Mouse (Mus musculus) embryonic facial prominence, embryonic 11.5 days (tissue): Measurements from ENCODE around the gene Tmem253. TPM values are rescaled to one million over a fixed set of nuclear protein-coding genes. Genes with fewer than 3 reads are reported as not detected.

ENCODE experiments used
- ATAC-seq: fragments of 200-750 bp; cut with Nextera tagmentation; replicated peaks from 2 replicates; pipeline ENCODE4 v1.8.0; 2017; ENCODE audit warnings: low read depth; ENCODE audit not compliant: insufficient number of reproducible peaks, low FRiP score, low TSS enrichment
- DNase-seq: peaks from one replicate; pipeline ENCODE4 v3.0.0-alpha.2; 2015; ENCODE audit warnings: low spot score
- H3K27ac ChIP-seq: fragments of 300-500 bp; sonication (generic); replicated peaks from 2 replicates; pipeline ENCODE4 v1.5.1; 2014; ENCODE audit warnings: mild to moderate bottlenecking, low read depth, low read length, control low read depth
- H3K27me3 ChIP-seq: fragments of 300-500 bp; sonication (generic); 2 replicates; pipeline ENCODE4 v1.6.1; 2014; ENCODE audit warnings: mild to moderate bottlenecking, low read length, moderate library complexity, mixed read lengths; ENCODE audit not compliant: control insufficient read depth, insufficient read depth
- H3K36me3 ChIP-seq: fragments of 300-500 bp; sonication (generic); replicated peaks from 2 replicates; pipeline ENCODE4 v1.6.1; 2014; ENCODE audit warnings: low read depth, mild to moderate bottlenecking, low read length, moderate library complexity, mixed read lengths; ENCODE audit not compliant: control insufficient read depth, insufficient read depth
- H3K4me1 ChIP-seq: fragments of 300-500 bp; sonication (generic); 2 replicates; pipeline ENCODE4 v1.6.1; 2014; ENCODE audit warnings: low read length, mixed read lengths; ENCODE audit not compliant: control insufficient read depth, insufficient read depth
- H3K4me2 ChIP-seq: fragments of 300-500 bp; sonication (generic); 2 replicates; pipeline ENCODE4 v1.6.1; 2014; ENCODE audit warnings: low read depth, mild to moderate bottlenecking, control low read depth, low read length, moderate library complexity
- H3K4me3 ChIP-seq: fragments of 300-500 bp; sonication (generic); 2 replicates; pipeline ENCODE4 v1.5.1; 2014; ENCODE audit warnings: low read depth, low read length, control low read depth
- H3K9ac ChIP-seq: fragments of 300-500 bp; sonication (generic); replicated peaks from 2 replicates; pipeline ENCODE4 v1.6.1; 2014; ENCODE audit warnings: mild to moderate bottlenecking, control low read depth, low read length
- H3K9me3 ChIP-seq: fragments of 300-500 bp; sonication (generic); replicated peaks from 2 replicates; pipeline ENCODE4 v1.6.1; 2016; ENCODE audit warnings: mild to moderate bottlenecking, low read length, inconsistent platforms, mixed read lengths; ENCODE audit not compliant: control insufficient read depth
- WGBS: fragments of 180-500 bp; shearing (Covaris S2); extraction: QIAGEN DNeasy Blood & Tissue Kit; methylation state at CpG from one replicate; pipeline ENCODE4 v1.1.7; 2014; 5-methylcytosine and 5-hydroxymethylcytosine counted together
- polyA plus RNA-seq: library from polyadenylated mRNA; unstranded; fragments of >200 nt; fragmentation: Nextera tagmentation; extraction: Ambion mirVana; gene quantifications from 2 replicates; pipeline ENCODE4 v1.2.1, GENCODE M21; 2014

Gene Tmem253
- polyA plus RNA-seq, 1 experiment from 2014 or later: 0.35 TPM

GRCm38 (mm10) chr14:52009841-52010240 is 5.6 kb upstream of the Tmem253 start:
- Histone ChIP-seq H3K4me1 (peaks cover 5% of the 10 kb centered on the region; the same call in 1 of the 2 replicates), H3K4me2 (peak overlapping the region; percentile 36), H3K27me3 (no peaks in the 10 kb centered on the region), H3K9me3 (no peaks in the 10 kb centered on the region), H3K9ac (peak overlapping the region; percentile 52; the same call in 1 of the 2 replicates), H3K4me3 (peak overlapping the region; percentile 29), H3K27ac (peak overlapping the region; percentile 78; the same call in 1 of the 2 replicates), H3K36me3 (peaks cover 6% of the 10 kb centered on the region)
- DNase-seq (no peak), ATAC-seq (no peak)
- WGBS: 46% methylated on average over 6 of the region's 6 CpGs

DNA sequence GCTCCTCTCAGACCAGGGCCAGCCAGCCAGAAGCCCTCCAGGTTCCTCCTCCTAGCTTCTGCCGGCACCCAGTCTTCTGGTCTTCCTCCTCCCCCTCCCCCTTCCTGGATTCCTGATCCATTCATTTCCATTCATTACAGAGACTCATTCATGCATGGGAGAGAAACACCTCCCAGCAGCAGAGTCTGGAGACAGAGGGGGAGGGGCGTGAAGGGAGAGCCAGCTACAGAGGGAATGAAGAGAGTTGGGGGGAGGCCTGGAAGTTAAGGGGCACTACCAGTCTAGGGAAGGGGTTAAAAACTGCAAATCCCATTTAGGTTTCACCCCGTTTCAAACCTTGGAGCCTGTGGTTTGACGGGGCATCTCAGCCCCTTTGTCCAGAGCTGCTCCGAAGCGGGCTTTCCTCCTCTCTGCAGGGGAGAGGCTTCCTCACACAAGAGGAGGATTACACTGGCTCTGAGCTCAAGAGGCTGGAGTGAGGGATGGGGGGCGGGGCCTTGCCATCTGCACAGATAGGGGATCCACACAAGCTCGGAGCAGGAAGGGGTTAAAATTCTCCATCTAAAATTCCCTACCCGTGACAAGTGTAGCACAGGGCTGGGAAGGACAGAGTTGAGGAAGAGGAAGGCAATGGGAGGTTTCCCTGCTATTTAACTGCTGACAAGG is 4.9 kb upstream of the Tmem253 start:
- Histone ChIP-seq H3K36me3 (peaks cover 6% of the 10 kb centered on the region), H3K9ac (peak overlapping the region; percentile 52), H3K4me2 (peak overlapping the region; percentile 36), H3K27ac (peak overlapping the region; percentile 78), H3K27me3 (no peaks in the 10 kb centered on the region), H3K4me1 (peaks cover 8% of the 10 kb centered on the region; the same call in 1 of the 2 replicates), H3K4me3 (peak overlapping the region; percentile 29), H3K9me3 (no peaks in the 10 kb centered on the region)
- ATAC-seq (peak; percentile 74), DNase-seq (peak; percentile 88)
- 1% methylated on average over 9 of the region's 9 CpGs for WGBS

- 45% methylated on average over 1 of the region's 1 CpGs for WGBS
- H3K36me3 ChIP-seq: peaks cover 6% of the 10 kb centered on the region; the same call in 1 of the 2 replicates
- H3K27ac ChIP-seq: no peak overlapping the region
- ATAC-seq (no peak), DNase-seq (peak; percentile 47)
- H3K27me3 ChIP-seq: no peaks in the 10 kb centered on the region
- H3K4me3 ChIP-seq: no peak overlapping the region
- peaks cover 8% of the 10 kb centered on the region; the same call in 1 of the 2 replicates for H3K4me1 ChIP-seq
- no peaks in the 10 kb centered on the region for H3K9me3 ChIP-seq
- no peak overlapping the region for H3K4me2 ChIP-seq
- H3K9ac ChIP-seq: no peak overlapping the region
Observed at GRCm38 (mm10) chr14:52011683-52012082, 3.8 kb upstream of the Tmem253 start.

DNA sequence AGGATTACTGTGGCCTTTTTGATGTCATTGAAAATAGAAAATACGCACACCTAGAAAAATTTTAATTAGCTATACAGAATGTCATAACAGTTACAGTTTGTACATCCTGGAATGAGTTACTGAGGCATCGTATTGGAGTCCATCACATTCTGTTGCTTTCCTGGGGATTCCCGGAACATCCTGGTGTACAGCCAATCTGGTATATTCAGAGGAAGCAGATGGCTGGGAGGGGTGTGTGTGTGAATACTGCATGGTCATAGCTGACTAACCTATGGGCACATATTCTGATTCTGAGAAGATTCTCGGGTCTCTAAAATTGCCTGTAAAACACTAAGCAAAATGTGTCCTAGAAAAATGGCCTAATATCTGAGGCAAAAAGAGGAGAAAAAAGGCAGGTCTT is 3.4 kb upstream of the Tmem253 start:
- peaks cover 3% of the 10 kb centered on the region; the same call in 1 of the 2 replicates for H3K36me3 ChIP-seq
- no peak overlapping the region; the same call in 1 of the 2 replicates for H3K27ac ChIP-seq
- H3K4me1 ChIP-seq: peaks cover 8% of the 10 kb centered on the region; the same call in 1 of the 2 replicates
- DNase-seq: no peak
- no peaks in the 10 kb centered on the region for H3K9me3 ChIP-seq
- H3K4me3 ChIP-seq: no peak overlapping the region
- H3K9ac ChIP-seq: no peak overlapping the region
- WGBS: 84% methylated on average over 4 of the region's 4 CpGs
- ATAC-seq: no peak
- no peaks in the 10 kb centered on the region for H3K27me3 ChIP-seq
- H3K4me2 ChIP-seq: no peak overlapping the region

GRCm38 (mm10) chr14:52012553-52012952 is 2.9 kb upstream of the Tmem253 start:
- WGBS: 72% methylated on average over 5 of the region's 5 CpGs
- DNase-seq (no peak), ATAC-seq (no peak)
- Histone ChIP-seq H3K27ac (no peak overlapping the region), H3K27me3 (no peaks in the 10 kb centered on the region), H3K4me2 (peak overlapping the region; percentile 66; the same call in 1 of the 2 replicates), H3K9ac (no peak overlapping the region), H3K36me3 (peaks cover 3% of the 10 kb centered on the region; the same call in 1 of the 2 replicates), H3K4me1 (peaks cover 8% of the 10 kb centered on the region; the same call in 1 of the 2 replicates), H3K4me3 (no peak overlapping the region; the same call in 1 of the 2 replicates), H3K9me3 (no peaks in the 10 kb centered on the region)

GRCm38 (mm10) chr14:52013021-52013610 is 2.3 kb upstream of the Tmem253 start:
- WGBS: 46% methylated on average over 8 of the region's 8 CpGs
- ATAC-seq (no peak), DNase-seq (no peak)
- H3K9ac ChIP-seq: peak overlapping the region; percentile 90
- H3K27ac ChIP-seq: peak overlapping the region; percentile 99
- peak overlapping the region; percentile 81 for H3K4me3 ChIP-seq
- H3K4me1 ChIP-seq: peaks cover 8% of the 10 kb centered on the region; the same call in 1 of the 2 replicates
- H3K27me3 ChIP-seq: no peaks in the 10 kb centered on the region
- H3K4me2 ChIP-seq: peak overlapping the region; percentile 66
- peaks cover 3% of the 10 kb centered on the region; the same call in 1 of the 2 replicates for H3K36me3 ChIP-seq
- no peaks in the 10 kb centered on the region for H3K9me3 ChIP-seq

DNA sequence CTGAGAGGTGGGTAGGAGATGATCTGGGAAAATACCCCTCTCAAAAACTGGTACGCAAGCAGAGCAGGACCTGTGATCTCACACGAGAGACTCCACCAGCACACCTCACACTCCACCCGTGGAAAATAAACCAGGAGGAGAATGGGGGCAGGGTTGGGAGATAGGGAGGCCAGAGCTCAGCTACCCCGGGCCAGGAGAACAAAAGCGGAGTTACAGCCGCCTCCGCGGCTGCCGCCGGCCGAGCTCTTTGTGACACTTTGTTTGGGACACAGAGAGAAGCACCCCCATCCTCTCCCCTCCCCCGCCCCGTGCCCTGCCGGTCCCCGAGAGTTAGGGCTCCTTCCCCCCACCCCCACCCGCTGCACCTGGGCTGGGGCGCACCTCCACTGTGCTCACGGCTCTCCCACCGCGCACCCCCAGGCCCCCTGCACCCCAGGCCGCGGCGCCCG is 1.7 kb upstream of the Tmem253 start:
- H3K9ac ChIP-seq: peak overlapping the region; percentile 90
- no peak for ATAC-seq

More for the DNA sequence above, 1.7 kb upstream of the Tmem253 start:
- Histone ChIP-seq H3K4me3 (peak overlapping the region; percentile 81), H3K9me3 (no peaks in the 10 kb centered on the region), H3K27ac (peak overlapping the region; percentile 99), H3K4me2 (peak overlapping the region; percentile 66), H3K27me3 (no peaks in the 10 kb centered on the region), H3K4me1 (peaks cover 8% of the 10 kb centered on the region; the same call in 1 of the 2 replicates), H3K36me3 (no peaks in the 10 kb centered on the region; the same call in 1 of the 2 replicates)
- peak; percentile 55 for DNase-seq
- 2% methylated on average over 11 of the region's 24 CpGs for WGBS
